Mouse (Mus musculus) ES-E14 (cell line): ENCODE results near the gene Keg1.

Source experiments
- HCFC1 ChIP-seq: IDR thresholded peaks from 2 replicates; pipeline ENCODE4 v1.6.1; 2012; ENCODE audit warnings: low read length, inconsistent platforms, borderline replicate concordance; ENCODE audit not compliant: insufficient read depth
- MAFK ChIP-seq: IDR thresholded peaks from 2 replicates; pipeline ENCODE4 v1.6.1; 2014; ENCODE audit warnings: mild to moderate bottlenecking, low read depth, low read length, inconsistent platforms; ENCODE audit not compliant: insufficient read depth
- ZC3H11A ChIP-seq: IDR thresholded peaks from 2 replicates; pipeline ENCODE4 v1.6.1; 2012; ENCODE audit warnings: low read depth, mild to moderate bottlenecking, inconsistent platforms, low read length, borderline replicate concordance

DNA sequence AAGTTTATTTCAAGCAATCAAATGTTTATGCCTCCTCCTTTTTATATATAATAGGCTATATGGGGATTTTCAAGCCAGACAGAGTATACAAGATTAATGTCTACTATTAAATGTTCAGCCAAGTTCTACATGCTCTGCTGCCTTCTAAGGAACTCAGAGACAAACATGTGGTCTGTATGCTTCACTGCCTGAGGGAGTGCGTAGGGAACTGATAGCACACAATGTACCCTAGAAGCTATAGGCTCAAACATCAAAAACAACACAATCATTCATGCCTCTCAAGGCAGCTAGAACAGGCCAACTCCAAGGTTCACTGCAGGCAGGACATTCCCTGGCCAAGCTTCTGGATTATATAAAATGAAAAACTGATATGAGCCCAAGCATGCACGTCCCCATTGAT lies 12.9 kb downstream of the Keg1 start:
- no peak for TF ChIP-seq MAFK
- TF ChIP-seq HCFC1 = no peak
- no peak for TF ChIP-seq ZC3H11A
